Mouse (Mus musculus) NIH3T3 (cell line): Measurements from ENCODE around the gene Pde10a.

Experiments
- DNase-seq: peaks from one replicate; pipeline ENCODE4 v3.0.0-alpha.2; 2012; ENCODE audit warnings: low read depth

Pde10a gene

GRCm38 (mm10) chr17:8581579-8581978, 56.4 kb downstream of the Pde10a start:
- no peak for DNase-seq

GRCm38 (mm10) chr17:8592427-8593277, 67.5 kb downstream of the Pde10a start:
- DNase-seq: peak; percentile 91

GRCm38 (mm10) chr17:8597790-8598189, 72.6 kb downstream of the Pde10a start:
- peak; percentile 83 for DNase-seq

- no peak for DNase-seq
These were observed 77.8 kb downstream of the Pde10a start for GRCm38 (mm10) chr17:8602976-8603375.

GRCm38 (mm10) chr17:8605921-8606320, 80.7 kb downstream of the Pde10a start:
- no peak for DNase-seq

- DNase-seq: no peak
These were observed 81.5 kb downstream of the Pde10a start for GRCm38 (mm10) chr17:8606695-8607094.

GRCm38 (mm10) chr17:8611916-8612315, 86.7 kb downstream of the Pde10a start:
- DNase-seq: no peak

GRCm38 (mm10) chr17:8613882-8614551, 88.8 kb downstream of the Pde10a start:
- peak; percentile 92 for DNase-seq

- no peak for DNase-seq
These were observed 95.2 kb downstream of the Pde10a start for GRCm38 (mm10) chr17:8620346-8620745.

GRCm38 (mm10) chr17:8621105-8621504, 95.9 kb downstream of the Pde10a start:
- DNase-seq: no peak

GRCm38 (mm10) chr17:8621906-8622305, 96.7 kb downstream of the Pde10a start:
- no peak for DNase-seq

GRCm38 (mm10) chr17:8626421-8626820, 101.2 kb downstream of the Pde10a start:
- no peak for DNase-seq

GRCm38 (mm10) chr17:8631701-8632100, 106.5 kb downstream of the Pde10a start:
- DNase-seq: no peak

- DNase-seq: no peak
These were observed 108.4 kb downstream of the Pde10a start for GRCm38 (mm10) chr17:8633596-8633995.

GRCm38 (mm10) chr17:8634476-8634875, 109.3 kb downstream of the Pde10a start:
- DNase-seq: no peak

- DNase-seq: no peak
These were observed 111.1 kb downstream of the Pde10a start for GRCm38 (mm10) chr17:8636231-8636630.

GRCm38 (mm10) chr17:8636691-8637090, 111.5 kb downstream of the Pde10a start:
- no peak for DNase-seq

- no peak for DNase-seq
These were observed 112.0 kb downstream of the Pde10a start for GRCm38 (mm10) chr17:8637181-8637580.

- DNase-seq: no peak
These were observed 114.7 kb downstream of the Pde10a start for GRCm38 (mm10) chr17:8639703-8640380.

- DNase-seq: no peak
These were observed 115.7 kb downstream of the Pde10a start for GRCm38 (mm10) chr17:8640741-8641480.

- DNase-seq: no peak
These were observed 116.3 kb downstream of the Pde10a start for GRCm38 (mm10) chr17:8641491-8641890.

GRCm38 (mm10) chr17:8642356-8642755, 117.2 kb downstream of the Pde10a start:
- no peak for DNase-seq
